Mouse (Mus musculus) limb, embryonic 13.5 days (tissue): ENCODE results near the gene Mlip. TPM values are rescaled to one million over a fixed set of nuclear protein-coding genes. Genes with fewer than 3 reads are reported as not detected.
"Not testable (repeated sequence)": the region's sequence is repeated elsewhere in the genome, so short reads cannot be mapped to it uniquely, and the experiment has no call there.

ENCODE experiments used
- ATAC-seq: fragments of 200-750 bp; cut with Nextera tagmentation; 2 replicates; pipeline ENCODE4 v1.8.0; 2017; ENCODE audit warnings: low read depth, moderate number of reproducible peaks, moderate TSS enrichment; ENCODE audit not compliant: low FRiP score
- H3K27ac ChIP-seq: fragments of 300-500 bp; sonication (generic); 2 replicates; pipeline ENCODE4 v1.5.1; 2015; ENCODE audit warnings: inconsistent platforms, mild to moderate bottlenecking, moderate library complexity
- H3K27me3 ChIP-seq: fragments of 300-500 bp; sonication (generic); 2 replicates; pipeline ENCODE4 v1.6.1; 2015; ENCODE audit warnings: mild to moderate bottlenecking, inconsistent platforms
- H3K36me3 ChIP-seq: fragments of 300-500 bp; sonication (generic); 2 replicates; pipeline ENCODE4 v1.6.1; 2015; ENCODE audit warnings: inconsistent platforms, mild to moderate bottlenecking, moderate library complexity
- H3K4me1 ChIP-seq: fragments of 300-500 bp; sonication (generic); 2 replicates; pipeline ENCODE4 v1.6.1; 2015; ENCODE audit warnings: inconsistent platforms
- H3K4me2 ChIP-seq: fragments of 300-500 bp; sonication (generic); replicated peaks from 2 replicates; pipeline ENCODE4 v1.6.1; 2015; ENCODE audit warnings: inconsistent platforms, mild to moderate bottlenecking, moderate library complexity
- H3K4me3 ChIP-seq: fragments of 300-500 bp; sonication (generic); 2 replicates; pipeline ENCODE4 v1.5.1; 2015; ENCODE audit warnings: moderate library complexity, mild to moderate bottlenecking, inconsistent platforms
- H3K9ac ChIP-seq: fragments of 300-500 bp; sonication (generic); 2 replicates; pipeline ENCODE4 v1.6.1; 2015; ENCODE audit warnings: mild to moderate bottlenecking, inconsistent platforms
- H3K9me3 ChIP-seq: fragments of 300-500 bp; sonication (generic); 2 replicates; pipeline ENCODE4 v1.6.1; 2016; ENCODE audit warnings: inconsistent platforms
- WGBS: fragments of 180-500 bp; shearing (Covaris S2); methylation state at CpG from one replicate; pipeline ENCODE4 v1.1.7; 2015; 5-methylcytosine and 5-hydroxymethylcytosine counted together
- polyA plus RNA-seq: library from polyadenylated mRNA; unstranded; fragments of >200 nt; fragmentation: Nextera tagmentation; extraction: Ambion mirVana; gene quantifications from 2 replicates; pipeline ENCODE4 v1.2.1, GENCODE M21; 2015

Gene Mlip
- polyA plus RNA-seq, 1 experiment from 2014 or later, result 0.88 TPM

- no peak overlapping the region for H3K4me2 ChIP-seq
Measured at GRCm38 (mm10) chr9:77379625-77380024, 26.9 kb upstream of the Mlip start.

GRCm38 (mm10) chr9:77377696-77378095 is 24.9 kb upstream of the Mlip start:
- H3K27ac ChIP-seq, result no peak overlapping the region
- ATAC-seq, result no peak
- 72% methylated on average over 10 of the region's 10 CpGs for WGBS

More at GRCm38 (mm10) chr9:77379625-77380024, 26.9 kb upstream of the Mlip start:
- no peaks in the 10 kb centered on the region for H3K9me3 ChIP-seq
- 0 out of 2 replicates have a peak, but pooled peaks cover 2% of the 10 kb centered on the region for H3K27me3 ChIP-seq
- H3K36me3 ChIP-seq, result no peaks in the 10 kb centered on the region
- no peak for ATAC-seq
- peaks cover 9% of the 10 kb centered on the region for H3K4me1 ChIP-seq
- no peak overlapping the region for H3K4me3 ChIP-seq
- H3K27ac ChIP-seq, result no peak overlapping the region
- no peak overlapping the region for H3K9ac ChIP-seq
- WGBS, result 48% methylated on average over 5 of the region's 5 CpGs

GRCm38 (mm10) chr9:77377082-77377481 is 24.3 kb upstream of the Mlip start:
- 61% methylated on average over 10 of the region's 10 CpGs for WGBS

More at GRCm38 (mm10) chr9:77377696-77378095, 24.9 kb upstream of the Mlip start:
- Histone ChIP-seq H3K9ac (no peak overlapping the region), H3K36me3 (no peaks in the 10 kb centered on the region), H3K4me3 (no peak overlapping the region), H3K27me3 (0 out of 2 replicates have a peak, but pooled peaks cover 2% of the 10 kb centered on the region), H3K4me2 (no peak overlapping the region), H3K9me3 (no peaks in the 10 kb centered on the region), H3K4me1 (peaks cover 6% of the 10 kb centered on the region)

GRCm38 (mm10) chr9:77376561-77376960 is 23.8 kb upstream of the Mlip start:
- Histone ChIP-seq H3K4me3 (no peak overlapping the region), H3K27ac (no peak overlapping the region), H3K4me1 (no peaks in the 10 kb centered on the region), H3K27me3 (0 out of 2 replicates have a peak, but pooled peaks cover 2% of the 10 kb centered on the region), H3K9ac (no peak overlapping the region), H3K9me3 (no peaks in the 10 kb centered on the region), H3K4me2 (no peak overlapping the region), H3K36me3 (no peaks in the 10 kb centered on the region)
- ATAC-seq, result no peak
- WGBS, result 73% methylated on average over 7 of the region's 7 CpGs

More at GRCm38 (mm10) chr9:77377082-77377481, 24.3 kb upstream of the Mlip start:
- no peak overlapping the region for H3K4me2 ChIP-seq
- no peaks in the 10 kb centered on the region for H3K36me3 ChIP-seq
- peaks cover under 1% of the 10 kb centered on the region; the same call in 1 of the 2 replicates for H3K4me1 ChIP-seq
- peak; percentile 61; the same call in 1 of the 2 replicates for ATAC-seq
- H3K27me3 ChIP-seq, result 0 out of 2 replicates have a peak, but pooled peaks cover 2% of the 10 kb centered on the region
- no peak overlapping the region for H3K9ac ChIP-seq
- no peaks in the 10 kb centered on the region for H3K9me3 ChIP-seq
- no peak overlapping the region for H3K4me3 ChIP-seq
- H3K27ac ChIP-seq, result no peak overlapping the region

- Histone ChIP-seq H3K4me3 (no peak overlapping the region), H3K4me1 (peaks cover 6% of the 10 kb centered on the region; the same call in 1 of the 2 replicates), H3K4me2 (no peak overlapping the region), H3K9ac (no peak overlapping the region), H3K27ac (no peak overlapping the region), H3K9me3 (no peaks in the 10 kb centered on the region), H3K36me3 (no peaks in the 10 kb centered on the region), H3K27me3 (no peaks in the 10 kb centered on the region)
- WGBS, result 72% methylated on average over 3 of the region's 3 CpGs
- no peak for ATAC-seq
Measured at GRCm38 (mm10) chr9:77370706-77371105, 17.9 kb upstream of the Mlip start.

GRCm38 (mm10) chr9:77369262-77369661 is 16.5 kb upstream of the Mlip start:
- 66% methylated on average over 9 of the region's 9 CpGs for WGBS
- no peak overlapping the region for H3K9ac ChIP-seq
- no peak for ATAC-seq

GRCm38 (mm10) chr9:77364681-77365080 is 11.9 kb upstream of the Mlip start:
- not testable (repeated sequence) for H3K4me2 ChIP-seq, H3K9ac ChIP-seq, H3K4me1 ChIP-seq, H3K36me3 ChIP-seq, H3K9me3 ChIP-seq, H3K27me3 ChIP-seq, ATAC-seq, H3K27ac ChIP-seq, H3K4me3 ChIP-seq
- 61% methylated on average over 9 of the region's 9 CpGs for WGBS

More at GRCm38 (mm10) chr9:77369262-77369661, 16.5 kb upstream of the Mlip start:
- H3K9me3 ChIP-seq, result no peaks in the 10 kb centered on the region
- H3K4me2 ChIP-seq, result no peak overlapping the region
- no peaks in the 10 kb centered on the region for H3K27me3 ChIP-seq
- no peak overlapping the region for H3K27ac ChIP-seq
- H3K4me3 ChIP-seq, result no peak overlapping the region
- H3K36me3 ChIP-seq, result no peaks in the 10 kb centered on the region
- peaks cover 6% of the 10 kb centered on the region; the same call in 1 of the 2 replicates for H3K4me1 ChIP-seq

GRCm38 (mm10) chr9:77362906-77363305 is 10.1 kb upstream of the Mlip start:
- H3K4me1 ChIP-seq, result no peaks in the 10 kb centered on the region
- H3K9ac ChIP-seq, result no peak overlapping the region
- H3K4me3 ChIP-seq, result no peak overlapping the region
- H3K27ac ChIP-seq, result no peak overlapping the region
- no peaks in the 10 kb centered on the region for H3K27me3 ChIP-seq
- no peaks in the 10 kb centered on the region for H3K36me3 ChIP-seq
- no peak for ATAC-seq
- H3K4me2 ChIP-seq, result no peak overlapping the region
- no peaks in the 10 kb centered on the region for H3K9me3 ChIP-seq

GRCm38 (mm10) chr9:77360654-77361053 is 7.9 kb upstream of the Mlip start:
- ATAC-seq, result no peak
- 81% methylated on average over 8 of the region's 8 CpGs for WGBS
- no peaks in the 10 kb centered on the region for H3K36me3 ChIP-seq
- no peak overlapping the region for H3K9ac ChIP-seq
- H3K27ac ChIP-seq, result no peak overlapping the region
- H3K4me2 ChIP-seq, result no peak overlapping the region
- H3K4me3 ChIP-seq, result no peak overlapping the region
- H3K4me1 ChIP-seq, result no peaks in the 10 kb centered on the region
- H3K27me3 ChIP-seq, result no peaks in the 10 kb centered on the region
- H3K9me3 ChIP-seq, result no peaks in the 10 kb centered on the region

- H3K9me3 ChIP-seq, result no peaks in the 10 kb centered on the region
- H3K4me1 ChIP-seq, result no peaks in the 10 kb centered on the region
- H3K27ac ChIP-seq, result no peak overlapping the region
- WGBS, result 80% methylated on average over 10 of the region's 10 CpGs
- H3K4me2 ChIP-seq, result no peak overlapping the region
- no peaks in the 10 kb centered on the region for H3K27me3 ChIP-seq
- no peak overlapping the region for H3K9ac ChIP-seq
- no peak overlapping the region for H3K4me3 ChIP-seq
- H3K36me3 ChIP-seq, result no peaks in the 10 kb centered on the region
- ATAC-seq, result no peak
Measured at GRCm38 (mm10) chr9:77359278-77359973, 6.7 kb upstream of the Mlip start.

GRCm38 (mm10) chr9:77353942-77354341 is 1.2 kb upstream of the Mlip start:
- Histone ChIP-seq H3K9ac (no peak overlapping the region), H3K4me2 (no peak overlapping the region), H3K27me3 (no peaks in the 10 kb centered on the region), H3K4me3 (no peak overlapping the region), H3K36me3 (no peaks in the 10 kb centered on the region), H3K4me1 (no peaks in the 10 kb centered on the region), H3K27ac (no peak overlapping the region), H3K9me3 (no peaks in the 10 kb centered on the region)
- ATAC-seq, result no peak
- 81% methylated on average over 4 of the region's 4 CpGs for WGBS

- no peaks in the 10 kb centered on the region for H3K27me3 ChIP-seq
- no peak overlapping the region for H3K27ac ChIP-seq
- H3K9me3 ChIP-seq, result no peaks in the 10 kb centered on the region
- H3K9ac ChIP-seq, result no peak overlapping the region
- no peak overlapping the region for H3K4me3 ChIP-seq
- H3K4me2 ChIP-seq, result no peak overlapping the region
- no peaks in the 10 kb centered on the region for H3K4me1 ChIP-seq
- ATAC-seq, result no peak
- WGBS, result 77% methylated on average over 7 of the region's 7 CpGs
- no peaks in the 10 kb centered on the region for H3K36me3 ChIP-seq
Measured at GRCm38 (mm10) chr9:77347704-77348103, 5.1 kb downstream of the Mlip start.

- Histone ChIP-seq H3K27me3 (no peaks in the 10 kb centered on the region), H3K4me2 (no peak overlapping the region), H3K9ac (no peak overlapping the region), H3K4me1 (peaks cover 9% of the 10 kb centered on the region), H3K36me3 (no peaks in the 10 kb centered on the region), H3K4me3 (no peak overlapping the region), H3K27ac (no peak overlapping the region), H3K9me3 (no peaks in the 10 kb centered on the region)
- ATAC-seq, result no peak
- WGBS, result 57% methylated on average over 7 of the region's 7 CpGs
Measured at GRCm38 (mm10) chr9:77344318-77344717, 8.5 kb downstream of the Mlip start.
